Mouse (Mus musculus) heart, postnatal 25 days (tissue): ENCODE results near the gene Tuba1c. TPM values are rescaled to one million over a fixed set of nuclear protein-coding genes. Genes with fewer than 3 reads are reported as not detected.
"Not testable (repeated sequence)": the region's sequence is repeated elsewhere in the genome, so short reads cannot be mapped to it uniquely, and the experiment has no call there.

Experiments used
- DNase-seq: peaks from one replicate; pipeline ENCODE4 v3.0.0; 2022; ENCODE audit warnings: low spot score
- intact Hi-C: fragments of 180-260 bp; cut with DNase I; formaldehyde crosslinking; loops from one replicate; pipeline ENCODE4 v1.15.1; 2025
- total RNA-seq, 2 experiments: library from RNA; stranded (reverse); gene quantifications; 2 replicates each; pipeline ENCODE4 v1.2.3; 2021

Gene Tuba1c
- total RNA-seq, 2 experiments from 2014 or later = 33.5 to 33.7 TPM

GRCm38 (mm10) chr15:99045734-99046133 is 16.0 kb downstream of the Tuba1c start:
- intact Hi-C loops, DNase-seq: not testable (repeated sequence)

GRCm38 (mm10) chr15:99049473-99050253 is 20.0 kb downstream of the Tuba1c start:
- DNase-seq = no peak
- intact Hi-C loops = loop anchor here (2.0 to 5.0 kb wide), 3 partner anchors 38 to 218 kb away; partner anchors contain the start of gene C1ql4

DNA sequence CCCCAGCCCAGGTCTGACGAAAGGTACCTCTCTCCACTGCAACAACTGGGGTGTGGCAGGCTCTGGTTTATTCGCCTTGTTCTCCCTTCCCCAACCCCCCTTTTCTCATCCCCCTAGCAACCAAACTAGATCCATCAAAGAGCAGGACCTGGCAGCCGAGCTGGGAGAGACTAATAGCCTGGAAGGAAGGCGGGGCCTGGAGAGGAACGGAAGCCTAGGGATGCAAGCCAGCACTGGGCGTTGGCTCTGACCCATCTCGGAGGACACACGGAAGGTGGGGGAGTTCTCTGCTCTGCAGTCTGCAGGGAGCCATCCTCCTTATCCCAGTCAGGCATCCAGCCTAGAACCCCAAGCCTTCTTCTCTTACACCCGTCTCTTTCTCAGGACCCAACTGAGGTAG is 23.7 kb downstream of the Tuba1c start:
- DNase-seq = no peak
- intact Hi-C loops = loop anchor here (5.0 kb wide), 2 partner anchors 34 to 214 kb away; partner anchors contain the start of gene C1ql4

GRCm38 (mm10) chr15:99055040-99055439 is 25.3 kb downstream of the Tuba1c start, which contains the start of gene Prph:
Prph (plus strand) TSS chr15:99055174.
- DNase-seq = no peak
- intact Hi-C loops = no loop called here

- no peak for DNase-seq
- intact Hi-C loops = no loop called here
Observed at GRCm38 (mm10) chr15:99055511-99055961, 25.8 kb downstream of the Tuba1c start.

- no peak for DNase-seq
- intact Hi-C loops = no loop called here
Observed at GRCm38 (mm10) chr15:99056332-99056731, 26.6 kb downstream of the Tuba1c start.

- intact Hi-C loops = no loop called here
- DNase-seq = no peak
Observed at GRCm38 (mm10) chr15:99065557-99066165, 36.0 kb downstream of the Tuba1c start.

DNA sequence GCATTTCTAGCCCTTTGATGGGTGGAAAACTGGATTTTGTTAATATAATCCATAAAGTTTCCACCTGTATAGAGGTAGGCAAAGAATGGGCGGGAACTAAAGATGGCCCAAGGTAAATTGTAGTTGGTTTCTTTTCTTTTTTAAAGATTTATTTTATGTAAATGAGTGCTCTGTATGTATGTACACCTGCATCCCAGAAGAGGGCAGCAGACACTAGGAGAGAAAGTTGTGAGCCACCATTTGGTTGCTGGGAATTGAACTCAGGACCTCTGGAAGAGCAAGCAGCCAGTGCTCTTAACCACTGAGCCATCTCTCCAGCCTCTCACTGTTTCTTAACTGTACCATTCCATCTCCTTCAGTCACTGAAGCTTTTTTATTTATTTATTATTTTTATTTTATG is 42.3 kb downstream of the Tuba1c start:
- DNase-seq = no peak
- intact Hi-C loops = no loop called here

DNA sequence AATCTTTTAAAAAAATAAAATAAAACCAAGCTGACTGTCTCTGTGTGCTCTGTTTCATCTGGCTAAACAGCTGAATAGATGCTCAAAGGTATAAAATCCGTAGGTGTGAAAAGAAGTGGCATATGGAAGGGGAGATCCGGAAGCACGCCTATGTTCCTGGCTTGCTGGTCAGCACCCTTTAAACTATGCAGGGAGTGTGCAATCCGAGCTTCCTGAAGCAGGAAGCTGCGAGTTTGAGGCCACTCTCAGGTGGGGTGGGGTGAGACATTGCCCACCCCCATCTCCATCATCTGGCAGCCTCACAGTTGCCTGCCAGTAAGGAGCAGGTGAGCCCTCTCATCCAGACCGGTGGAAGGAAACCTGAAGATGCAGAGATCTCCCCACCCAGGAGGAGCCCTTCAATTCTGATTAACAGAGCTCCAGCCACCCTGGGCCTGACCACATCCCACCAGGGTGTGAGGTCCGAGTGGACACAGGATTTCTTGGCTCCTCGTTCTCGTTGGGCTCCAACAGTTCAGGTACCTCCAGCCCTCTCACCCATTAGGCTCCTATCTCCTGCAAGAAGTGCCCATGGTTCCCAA is 44.4 kb downstream of the Tuba1c start, which contains the start of gene Troap:
Gene Troap (plus strand): TSS at position 557 of the 581 bp plus-strand sequence.
- intact Hi-C loops = no loop called here
- no peak for DNase-seq

DNA sequence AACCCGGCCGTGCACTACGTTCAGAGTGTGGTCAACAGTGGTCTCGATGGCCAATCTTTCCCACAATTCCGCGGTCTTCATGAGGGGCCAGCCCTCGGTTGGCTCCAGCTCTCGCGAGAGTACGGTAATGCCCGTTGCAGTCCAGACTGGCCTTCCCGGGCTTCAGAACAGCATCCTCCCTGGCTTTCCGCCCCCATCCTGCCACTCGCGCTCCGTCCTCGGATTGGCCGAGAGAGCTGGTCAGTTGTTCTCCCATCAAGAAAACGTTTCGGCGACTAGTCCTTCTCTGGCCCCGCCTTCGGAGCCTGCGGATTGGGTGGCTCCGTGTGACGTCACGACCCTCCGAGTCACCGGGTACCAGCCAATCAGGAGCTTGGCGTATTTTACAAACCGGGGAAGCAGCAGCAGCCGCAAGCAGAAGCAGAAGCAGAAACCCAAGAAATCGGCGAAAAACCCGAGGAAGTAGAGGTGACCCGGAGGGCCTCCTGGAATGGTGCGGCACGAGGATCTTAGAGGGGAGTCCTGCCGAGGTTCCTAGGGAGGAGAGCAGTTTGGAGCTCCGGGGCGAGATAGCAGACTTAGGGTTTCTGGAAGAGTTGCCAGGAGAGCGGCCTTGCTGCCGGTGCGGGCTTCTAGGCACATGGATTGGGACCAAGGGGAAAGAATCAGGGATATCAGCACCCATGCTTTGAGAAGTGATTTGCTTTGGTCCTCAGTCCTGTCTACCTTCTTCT is 45.1 kb downstream of the Tuba1c start:
- DNase-seq = peak; percentile 97
- intact Hi-C loops = no loop called here

DNA sequence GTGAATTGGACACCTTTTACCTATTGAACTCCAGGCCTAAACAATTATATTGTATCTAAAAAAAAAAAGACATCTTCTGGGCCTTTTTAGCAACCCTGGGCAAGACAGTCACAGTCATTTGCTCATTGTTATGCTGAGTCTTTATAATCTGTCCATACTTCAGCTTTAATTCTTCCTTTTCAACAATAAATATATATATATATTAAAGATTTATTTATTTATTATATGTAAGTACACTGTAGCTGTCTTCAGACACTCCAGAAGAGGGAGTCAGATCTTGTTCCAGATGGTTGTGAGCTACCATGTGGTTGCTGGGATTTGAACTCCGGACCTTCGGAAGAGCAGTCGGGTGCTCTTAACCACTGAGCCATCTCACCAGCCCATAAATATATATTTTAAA is 46.3 kb downstream of the Tuba1c start:
- intact Hi-C loops = not testable (repeated sequence)

DNA sequence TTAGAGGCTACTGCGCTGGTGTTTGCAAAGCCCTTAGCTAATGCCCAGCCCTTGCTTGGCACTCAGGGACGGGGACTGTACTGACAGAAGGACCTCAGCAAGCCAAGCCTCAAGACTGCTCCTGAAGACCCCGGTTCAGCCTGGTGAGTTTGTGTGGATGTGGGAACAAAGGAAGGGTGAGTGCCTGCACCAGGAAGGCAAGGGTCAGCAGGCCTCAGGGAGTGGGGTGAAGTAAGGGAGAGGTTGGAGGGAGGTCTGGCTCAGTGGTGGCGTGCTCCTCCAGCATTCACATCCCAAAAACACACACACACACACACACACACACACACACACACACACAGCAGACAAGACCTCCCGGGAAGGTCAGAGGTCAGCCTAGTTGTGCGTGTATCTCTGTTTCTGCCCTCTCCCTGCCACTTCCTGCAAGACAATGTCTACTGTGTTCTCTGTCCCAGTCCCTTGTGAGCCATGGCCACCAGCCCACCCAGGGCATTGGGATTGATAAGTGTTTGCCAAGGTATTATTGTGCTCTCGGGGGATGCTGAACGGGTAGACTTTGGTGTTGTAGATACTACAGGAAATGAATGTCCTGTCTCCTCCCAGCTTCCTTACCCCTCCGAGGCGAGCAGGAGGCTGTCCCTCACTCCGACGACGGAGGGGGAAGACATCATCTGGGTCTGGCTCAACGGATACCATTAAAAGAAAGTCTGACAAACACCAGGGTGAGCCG is 48.7 kb downstream of the Tuba1c start:
- no peak for DNase-seq
- intact Hi-C loops = no loop called here

More for the DNA sequence above, 46.3 kb downstream of the Tuba1c start:
- DNase-seq = not testable (repeated sequence)

- intact Hi-C loops = loop anchor here (5.0 kb wide), 1 partner anchor 187 kb away; no protein-coding TSS in a partner anchor
- DNase-seq = no peak
Observed at GRCm38 (mm10) chr15:99079804-99080203, 50.1 kb downstream of the Tuba1c start.

DNA sequence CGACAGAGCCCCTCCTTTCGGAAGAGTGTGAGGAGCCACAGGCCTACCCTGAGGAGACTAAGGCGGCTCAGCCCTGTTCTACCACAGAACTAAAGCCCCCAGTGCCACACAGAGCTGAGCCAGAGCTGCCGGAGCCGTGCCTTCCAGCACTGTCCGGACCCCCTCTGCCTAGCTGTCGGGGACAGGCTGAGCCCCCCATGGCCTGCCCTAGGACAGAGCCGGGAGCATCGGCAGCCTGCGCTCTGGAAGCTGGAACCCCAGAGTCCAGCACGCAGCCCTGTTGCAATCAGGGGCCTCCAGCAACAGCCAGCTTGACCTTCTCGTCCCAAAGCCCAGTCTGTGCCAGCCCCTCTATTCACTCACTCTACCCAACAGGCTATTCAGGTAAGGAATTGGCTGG is 52.6 kb downstream of the Tuba1c start:
- intact Hi-C loops = loop anchor here (2.0 to 5.0 kb wide), 3 partner anchors 58 to 185 kb away; no protein-coding TSS in a partner anchor
- DNase-seq = no peak

DNA sequence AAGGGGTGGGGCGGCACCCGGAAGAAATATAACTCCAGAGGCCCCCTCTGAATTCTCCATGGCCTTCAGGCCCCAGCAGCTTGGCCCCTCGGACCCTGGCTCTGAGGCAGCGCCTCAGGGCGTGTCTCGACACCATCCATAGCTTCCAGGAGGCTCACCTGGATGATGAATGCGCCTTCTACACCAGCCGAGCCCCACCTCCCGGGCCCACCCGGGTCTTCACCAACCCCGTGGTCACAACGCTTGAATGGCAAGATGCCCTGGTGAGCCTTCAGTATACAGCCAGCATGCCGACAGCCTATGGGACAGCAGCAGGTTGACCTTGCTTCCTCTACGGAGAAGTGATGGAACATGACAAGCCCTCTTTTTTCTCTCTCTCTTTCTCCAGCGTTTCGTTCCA is 53.1 kb downstream of the Tuba1c start:
- intact Hi-C loops = loop anchor here (2.0 to 5.0 kb wide), 3 partner anchors 58 to 184 kb away; no protein-coding TSS in a partner anchor
- DNase-seq = no peak

- intact Hi-C loops = loop anchor here (2.0 to 5.0 kb wide), 3 partner anchors 58 to 184 kb away; no protein-coding TSS in a partner anchor
Observed at GRCm38 (mm10) chr15:99083258-99083657, 53.6 kb downstream of the Tuba1c start.

DNA sequence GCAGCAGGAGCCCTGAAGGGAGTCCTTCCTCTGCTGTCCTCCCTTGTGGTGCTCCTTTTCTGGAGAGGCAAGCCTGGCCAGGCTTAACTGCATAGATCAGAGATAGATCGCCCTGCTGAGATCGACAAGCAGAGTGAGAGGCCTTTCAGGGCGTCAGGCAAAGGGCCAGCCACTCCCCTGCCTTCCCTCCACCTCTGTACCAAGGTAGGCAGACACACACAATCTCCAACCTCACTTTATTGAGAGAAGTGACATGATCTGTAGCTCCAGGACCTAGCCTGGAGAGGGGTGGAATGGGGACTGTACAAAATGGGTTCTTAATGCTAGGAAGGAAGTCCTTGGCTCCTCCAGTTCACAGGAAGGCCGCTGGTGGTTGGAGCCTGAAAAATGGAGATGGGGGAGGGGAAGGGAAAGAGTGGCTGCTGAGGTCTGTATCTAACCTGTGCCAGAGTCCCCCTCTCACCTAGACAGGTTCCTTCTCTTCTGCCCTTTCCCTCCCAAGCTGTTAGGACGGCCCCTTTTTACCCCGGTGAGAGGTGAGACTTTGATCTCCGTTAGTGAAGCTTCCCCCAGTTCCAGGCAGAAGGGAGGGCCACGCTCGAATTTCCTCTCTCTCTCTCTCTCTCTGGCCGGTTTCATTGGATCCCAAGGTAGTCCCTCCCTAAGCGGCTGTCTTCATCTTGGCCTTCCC is 54.3 kb downstream of the Tuba1c start:
- DNase-seq = no peak
- intact Hi-C loops = loop anchor here (2.0 to 5.0 kb wide), 3 partner anchors 57 to 183 kb away; no protein-coding TSS in a partner anchor

More at GRCm38 (mm10) chr15:99083258-99083657, 53.6 kb downstream of the Tuba1c start:
- no peak for DNase-seq

DNA sequence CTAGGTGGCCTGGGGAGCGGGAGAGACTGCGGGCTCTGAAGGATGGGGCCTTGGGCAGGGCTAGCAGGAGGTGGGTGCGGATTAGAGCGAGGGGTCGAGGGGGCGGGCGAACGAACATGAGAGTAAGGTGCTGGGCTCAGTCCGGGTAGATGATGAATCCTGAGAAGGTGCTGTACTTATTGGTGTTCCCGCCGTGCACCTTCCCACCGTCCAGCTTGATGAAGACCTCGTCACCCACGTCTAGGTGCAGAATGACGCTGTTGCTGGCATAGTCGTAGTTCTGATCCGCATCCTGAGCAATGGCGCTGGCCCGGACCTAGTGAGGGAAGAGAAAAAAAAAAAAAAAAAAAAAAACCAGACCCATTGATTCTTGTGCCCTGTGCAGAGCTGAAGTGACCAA is 54.9 kb downstream of the Tuba1c start:
- DNase-seq = no peak
- intact Hi-C loops = loop anchor here (5.0 kb wide), 2 partner anchors 32 to 183 kb away; no protein-coding TSS in a partner anchor
